Mouse (Mus musculus): Measurements from ENCODE around the gene Cldn14. TPM values are rescaled to one million over a fixed set of nuclear protein-coding genes. Genes with fewer than 3 reads are reported as not detected.
A peak's percentile ranks its signal among the peaks of the same experiment; 100 is the strongest.

Gene Cldn14
- polyA plus RNA-seq, 2 experiments: 1.0 to 1.2 TPM

GRCm38 (mm10) chr16:93973554-93973953 lies 35.1 kb downstream of the Cldn14 start:
- ATAC-seq (ENCODE audit: insufficient read depth) (no peak), DNase-seq (ENCODE audit: low read depth in 3 of 3, low spot score in 3 of 3) (no peak)
- Histone ChIP-seq H3K9me3 (ENCODE audit: control insufficient read depth, low read length) (no peaks in the 10 kb centered on the region), H3K27me3 (ENCODE audit: control insufficient read depth, insufficient read depth, low read length) (no peaks in the 10 kb centered on the region), H3K4me1 (replicated peaks; ENCODE audit: control insufficient read depth in 2 of 2, insufficient read depth in 2 of 2, low read length in 1 of 2) (peaks cover 0 to 6% of the 10 kb centered on the region in 2 experiments; a peak in 1 of 4 replicates), H3K9ac (replicated peaks) (no peak overlapping the region), H3K4me2 (ENCODE audit: low read depth) (peak overlapping the region; percentile 60), H3K27ac (no peak overlapping the region), H3K36me3 (replicated peaks; ENCODE audit: control insufficient read depth, insufficient read depth, low read depth) (no peaks in the 10 kb centered on the region), H3K4me3 (ENCODE audit: insufficient read depth in 1 of 2, low read depth in 2 of 2, low read length in 2 of 2) (peak overlapping the region; percentile 38 to 46; a peak in 3 of 4 replicates)
- TF ChIP-seq EP300 (IDR thresholded peaks at IDR 0.05; ENCODE audit: low read depth) (no peak), CTCF (IDR thresholded peaks at IDR 0.05; ENCODE audit: low read depth) (no peak)
- 21% methylated on average over 5 of the region's 5 CpGs for WGBS (ENCODE audit: insufficient replicate concordance)

- no peak for TF ChIP-seq CTCF (IDR thresholded peaks at IDR 0.05; ENCODE audit: low read depth)
- no peak for TF ChIP-seq EP300 (IDR thresholded peaks at IDR 0.05; ENCODE audit: low read depth)
- no peak for ATAC-seq (ENCODE audit: insufficient read depth)
- Histone ChIP-seq H3K9me3 (ENCODE audit: control insufficient read depth, low read length) (no peaks in the 10 kb centered on the region), H3K36me3 (replicated peaks; ENCODE audit: control insufficient read depth, insufficient read depth, low read depth) (no peaks in the 10 kb centered on the region), H3K9ac (replicated peaks) (no peak overlapping the region), H3K27ac (no peak overlapping the region), H3K27me3 (ENCODE audit: control insufficient read depth, insufficient read depth, low read length) (no peaks in the 10 kb centered on the region), H3K4me2 (ENCODE audit: low read depth) (peak overlapping the region; percentile 60), H3K4me1 (replicated peaks; ENCODE audit: control insufficient read depth in 2 of 2, insufficient read depth in 2 of 2, low read length in 1 of 2) (peaks cover 0 to 6% of the 10 kb centered on the region in 2 experiments; a peak in 1 of 4 replicates), H3K4me3 (ENCODE audit: insufficient read depth in 1 of 2, low read depth in 2 of 2, low read length in 2 of 2) (peak overlapping the region; percentile 38 to 46)
- no peak for DNase-seq (ENCODE audit: low read depth in 3 of 3, low spot score in 3 of 3)
- WGBS (ENCODE audit: insufficient replicate concordance): 8% methylated on average over 10 of the region's 10 CpGs
These were observed 35.5 kb downstream of the Cldn14 start for GRCm38 (mm10) chr16:93973123-93973522.

GRCm38 (mm10) chr16:93971046-93971445 lies 37.6 kb downstream of the Cldn14 start:
- Histone ChIP-seq H3K4me3 (ENCODE audit: insufficient read depth in 1 of 2, low read depth in 2 of 2, low read length in 2 of 2) (no peak overlapping the region), H3K27me3 (ENCODE audit: control insufficient read depth, insufficient read depth, low read length) (no peaks in the 10 kb centered on the region), H3K36me3 (replicated peaks; ENCODE audit: control insufficient read depth, insufficient read depth, low read depth) (no peaks in the 10 kb centered on the region), H3K4me2 (ENCODE audit: low read depth) (no peak overlapping the region), H3K9ac (replicated peaks) (no peak overlapping the region), H3K4me1 (replicated peaks; ENCODE audit: control insufficient read depth in 2 of 2, insufficient read depth in 2 of 2, low read length in 1 of 2) (peaks cover 0 to 6% of the 10 kb centered on the region in 2 experiments; a peak in 1 of 4 replicates), H3K9me3 (ENCODE audit: control insufficient read depth, low read length) (no peaks in the 10 kb centered on the region), H3K27ac (no peak overlapping the region)
- ATAC-seq (ENCODE audit: insufficient read depth) (no peak), DNase-seq (ENCODE audit: low read depth in 3 of 3, low spot score in 3 of 3) (no peak)
- WGBS (ENCODE audit: insufficient replicate concordance): 80% methylated on average over 11 of the region's 11 CpGs
- TF ChIP-seq EP300 (IDR thresholded peaks at IDR 0.05; ENCODE audit: low read depth) (no peak), CTCF (IDR thresholded peaks at IDR 0.05; ENCODE audit: low read depth) (no peak)

- no peak for ATAC-seq (ENCODE audit: insufficient read depth)
- no peak for DNase-seq (ENCODE audit: low read depth in 3 of 3, low spot score in 3 of 3)
- H3K4me1 ChIP-seq (replicated peaks; ENCODE audit: control insufficient read depth in 2 of 2, insufficient read depth in 2 of 2, low read length in 1 of 2): no peaks in the 10 kb centered on the region
- no peak for TF ChIP-seq CTCF (IDR thresholded peaks at IDR 0.05; ENCODE audit: low read depth)
- no peak for TF ChIP-seq EP300 (IDR thresholded peaks at IDR 0.05; ENCODE audit: low read depth)
- H3K4me3 ChIP-seq (ENCODE audit: insufficient read depth in 1 of 2, low read depth in 2 of 2, low read length in 2 of 2): no peak overlapping the region
- no peak overlapping the region for H3K9ac ChIP-seq (replicated peaks)
- H3K36me3 ChIP-seq (replicated peaks; ENCODE audit: control insufficient read depth, insufficient read depth, low read depth): no peaks in the 10 kb centered on the region
- no peaks in the 10 kb centered on the region for H3K9me3 ChIP-seq (ENCODE audit: control insufficient read depth, low read length)
- 80% methylated on average over 8 of the region's 8 CpGs for WGBS (ENCODE audit: insufficient replicate concordance)
- H3K27me3 ChIP-seq (ENCODE audit: control insufficient read depth, insufficient read depth, low read length): no peaks in the 10 kb centered on the region
- H3K4me2 ChIP-seq (ENCODE audit: low read depth): no peak overlapping the region
- H3K27ac ChIP-seq: no peak overlapping the region
These were observed 40.7 kb downstream of the Cldn14 start for GRCm38 (mm10) chr16:93967893-93968292.

- Histone ChIP-seq H3K9ac (replicated peaks) (no peak overlapping the region), H3K4me3 (ENCODE audit: insufficient read depth in 1 of 2, low read depth in 2 of 2, low read length in 2 of 2) (no peak overlapping the region), H3K27ac (no peak overlapping the region), H3K9me3 (ENCODE audit: control insufficient read depth, low read length) (no peaks in the 10 kb centered on the region), H3K36me3 (replicated peaks; ENCODE audit: control insufficient read depth, insufficient read depth, low read depth) (no peaks in the 10 kb centered on the region), H3K27me3 (ENCODE audit: control insufficient read depth, insufficient read depth, low read length) (no peaks in the 10 kb centered on the region), H3K4me1 (replicated peaks; ENCODE audit: control insufficient read depth in 2 of 2, insufficient read depth in 2 of 2, low read length in 1 of 2) (no peaks in the 10 kb centered on the region), H3K4me2 (ENCODE audit: low read depth) (no peak overlapping the region)
- DNase-seq (ENCODE audit: low read depth in 3 of 3, low spot score in 3 of 3) (no peak), ATAC-seq (ENCODE audit: insufficient read depth) (no peak)
- TF ChIP-seq CTCF (IDR thresholded peaks at IDR 0.05; ENCODE audit: low read depth): no peak
- no peak for TF ChIP-seq EP300 (IDR thresholded peaks at IDR 0.05; ENCODE audit: low read depth)
- WGBS (ENCODE audit: insufficient replicate concordance): 50% methylated on average over 5 of the region's 5 CpGs
These were observed 46.4 kb downstream of the Cldn14 start for GRCm38 (mm10) chr16:93962283-93962682.

All from liver, embryonic 14.5 days (tissue).